Mouse (Mus musculus) kidney, postnatal 0 days (tissue): Measurements from ENCODE around the gene Acer1. TPM values are rescaled to one million over a fixed set of nuclear protein-coding genes. Genes with fewer than 3 reads are reported as not detected.

ENCODE experiments used
- ATAC-seq: fragments of 200-750 bp; cut with Nextera tagmentation; replicated peaks from 2 replicates; pipeline ENCODE4 v1.8.0; 2017; ENCODE audit warnings: low read depth, moderate number of reproducible peaks, moderate TSS enrichment, moderate library complexity; ENCODE audit not compliant: low FRiP score
- DNase-seq: peaks from one replicate; pipeline ENCODE4 v3.0.0-alpha.2; 2016; ENCODE audit warnings: low spot score
- H3K27ac ChIP-seq: fragments of 300-500 bp; sonication (generic); 2 replicates; pipeline ENCODE4 v1.5.1; 2014; ENCODE audit warnings: mild to moderate bottlenecking
- H3K27me3 ChIP-seq: fragments of 300-500 bp; sonication (generic); 2 replicates; pipeline ENCODE4 v1.6.1; 2014; ENCODE audit warnings: low read length, mixed read lengths; ENCODE audit not compliant: insufficient read depth
- H3K36me3 ChIP-seq: fragments of 300-500 bp; sonication (generic); 2 replicates; pipeline ENCODE4 v1.6.1; 2014; ENCODE audit warnings: low read length, mixed read lengths; ENCODE audit not compliant: insufficient read depth
- H3K4me1 ChIP-seq: fragments of 300-500 bp; sonication (generic); replicated peaks from 2 replicates; pipeline ENCODE4 v1.6.1; 2014; ENCODE audit warnings: antibody characterized with exemption, low read length, mixed read lengths; ENCODE audit not compliant: insufficient read depth
- H3K4me2 ChIP-seq: fragments of 300-500 bp; sonication (generic); 2 replicates; pipeline ENCODE4 v1.6.1; 2014; ENCODE audit warnings: mild to moderate bottlenecking, low read length, moderate library complexity, mixed read lengths
- H3K4me3 ChIP-seq: fragments of 300-500 bp; sonication (generic); replicated peaks from 2 replicates; pipeline ENCODE4 v1.5.1; 2014; ENCODE audit warnings: low read depth, low read length
- H3K9ac ChIP-seq: fragments of 300-500 bp; sonication (generic); 2 replicates; pipeline ENCODE4 v1.6.1; 2014; ENCODE audit warnings: low read depth, low read length
- H3K9me3 ChIP-seq: fragments of 300-500 bp; sonication (generic); replicated peaks from 2 replicates; pipeline ENCODE4 v1.6.1; 2016; ENCODE audit warnings: low read length, inconsistent platforms, mixed read lengths
- CTCF ChIP-seq: IDR thresholded peaks from 2 replicates; pipeline ENCODE4 v1.5.1; 2016; ENCODE audit warnings: antibody characterized with exemption, low read depth, mild to moderate bottlenecking, moderate library complexity
- WGBS: fragments of 180-500 bp; shearing (Covaris S2); extraction: QIAGEN DNeasy Blood & Tissue Kit; methylation state at CpG from one replicate; pipeline ENCODE4 v1.1.7; 2014; 5-methylcytosine and 5-hydroxymethylcytosine counted together
- polyA plus RNA-seq: library from polyadenylated mRNA; unstranded; fragments of >200 nt; fragmentation: Nextera tagmentation; extraction: Ambion mirVana; gene quantifications from 2 replicates; pipeline ENCODE4 v1.2.1, GENCODE M21; 2015

Gene Acer1
- polyA plus RNA-seq, 1 experiment from 2014 or later, result not detected

- TF ChIP-seq CTCF, result no peak
- H3K4me2 ChIP-seq, result no peak overlapping the region
- no peaks in the 10 kb centered on the region for H3K27me3 ChIP-seq
- no peak for DNase-seq
- no peaks in the 10 kb centered on the region for H3K9me3 ChIP-seq
- no peak overlapping the region for H3K27ac ChIP-seq
- 77% methylated on average over 4 of the region's 4 CpGs for WGBS
- no peaks in the 10 kb centered on the region for H3K36me3 ChIP-seq
- H3K4me1 ChIP-seq, result no peaks in the 10 kb centered on the region
- no peak overlapping the region for H3K4me3 ChIP-seq
- ATAC-seq, result no peak
- H3K9ac ChIP-seq, result no peak overlapping the region
These were observed 23.3 kb downstream of the Acer1 start for GRCm38 (mm10) chr17:56958667-56959066.

GRCm38 (mm10) chr17:56957763-56958429 is 24.0 kb downstream of the Acer1 start:
- DNase-seq (peak; percentile 4), ATAC-seq (no peak)
- TF ChIP-seq CTCF, result peak; percentile 36; the same call in 1 of the 2 replicates
- no peaks in the 10 kb centered on the region for H3K36me3 ChIP-seq
- no peak overlapping the region for H3K4me3 ChIP-seq
- H3K4me2 ChIP-seq, result no peak overlapping the region
- H3K9me3 ChIP-seq, result no peaks in the 10 kb centered on the region
- no peaks in the 10 kb centered on the region for H3K4me1 ChIP-seq
- H3K27me3 ChIP-seq, result no peaks in the 10 kb centered on the region
- no peak overlapping the region for H3K9ac ChIP-seq
- WGBS, result 31% methylated on average over 11 of the region's 11 CpGs
- no peak overlapping the region for H3K27ac ChIP-seq

GRCm38 (mm10) chr17:56954871-56955270 is 27.1 kb downstream of the Acer1 start:
- no peaks in the 10 kb centered on the region for H3K9me3 ChIP-seq
- H3K27ac ChIP-seq, result no peak overlapping the region
- TF ChIP-seq CTCF, result no peak
- H3K4me1 ChIP-seq, result no peaks in the 10 kb centered on the region
- no peak for ATAC-seq
- H3K27me3 ChIP-seq, result no peaks in the 10 kb centered on the region
- H3K4me3 ChIP-seq, result no peak overlapping the region
- H3K36me3 ChIP-seq, result no peaks in the 10 kb centered on the region
- no peak for DNase-seq
- WGBS, result 78% methylated on average over 7 of the region's 7 CpGs
- H3K9ac ChIP-seq, result no peak overlapping the region
- no peak overlapping the region for H3K4me2 ChIP-seq

GRCm38 (mm10) chr17:56952639-56953038 is 29.3 kb downstream of the Acer1 start:
- no peak overlapping the region for H3K9ac ChIP-seq
- TF ChIP-seq CTCF, result no peak
- ATAC-seq (no peak), DNase-seq (no peak)
- no peaks in the 10 kb centered on the region for H3K36me3 ChIP-seq
- WGBS, result 76% methylated on average over 1 of the region's 1 CpGs
- no peak overlapping the region for H3K4me3 ChIP-seq
- H3K9me3 ChIP-seq, result no peaks in the 10 kb centered on the region
- H3K27me3 ChIP-seq, result no peaks in the 10 kb centered on the region
- H3K27ac ChIP-seq, result no peak overlapping the region
- no peaks in the 10 kb centered on the region for H3K4me1 ChIP-seq
- H3K4me2 ChIP-seq, result no peak overlapping the region

- peak; percentile 37 for DNase-seq
- no peak overlapping the region for H3K27ac ChIP-seq
- no peaks in the 10 kb centered on the region for H3K9me3 ChIP-seq
- WGBS, result 16% methylated on average over 3 of the region's 3 CpGs
- TF ChIP-seq CTCF, result peak; percentile 74
- no peaks in the 10 kb centered on the region for H3K27me3 ChIP-seq
- H3K36me3 ChIP-seq, result no peaks in the 10 kb centered on the region
- no peak overlapping the region for H3K4me3 ChIP-seq
- no peak overlapping the region for H3K4me2 ChIP-seq
- ATAC-seq, result no peak
- H3K9ac ChIP-seq, result no peak overlapping the region
- H3K4me1 ChIP-seq, result no peaks in the 10 kb centered on the region
These were observed 31.0 kb downstream of the Acer1 start for GRCm38 (mm10) chr17:56950915-56951314.

- no peaks in the 10 kb centered on the region for H3K36me3 ChIP-seq
- no peak overlapping the region for H3K27ac ChIP-seq
- no peak overlapping the region for H3K4me3 ChIP-seq
- ATAC-seq, result no peak
- no peak overlapping the region for H3K4me2 ChIP-seq
- H3K9me3 ChIP-seq, result no peaks in the 10 kb centered on the region
- H3K4me1 ChIP-seq, result peaks cover 10% of the 10 kb centered on the region; the same call in 1 of the 2 replicates
- no peaks in the 10 kb centered on the region for H3K27me3 ChIP-seq
- no peak overlapping the region for H3K9ac ChIP-seq
- 62% methylated on average over 4 of the region's 4 CpGs for WGBS
- TF ChIP-seq CTCF, result no peak
- no peak for DNase-seq
These were observed 43.2 kb downstream of the Acer1 start for GRCm38 (mm10) chr17:56938751-56939150.

- Histone ChIP-seq H3K27ac (no peak overlapping the region), H3K9me3 (no peaks in the 10 kb centered on the region), H3K36me3 (no peaks in the 10 kb centered on the region), H3K9ac (no peak overlapping the region), H3K4me1 (peaks cover 16% of the 10 kb centered on the region), H3K4me2 (no peak overlapping the region), H3K4me3 (no peak overlapping the region), H3K27me3 (no peaks in the 10 kb centered on the region)
- WGBS, result 93% methylated on average over 7 of the region's 7 CpGs
- no peak for TF ChIP-seq CTCF
- DNase-seq (no peak), ATAC-seq (no peak)
These were observed 45.2 kb downstream of the Acer1 start for GRCm38 (mm10) chr17:56936731-56937130.
